Mouse (Mus musculus): ENCODE results near the gene Cacnb3.
"Not testable (repeated sequence)": the region's sequence is repeated elsewhere in the genome, so short reads cannot be mapped to it uniquely, and the experiment has no call there.

The Cacnb3 gene

DNA sequence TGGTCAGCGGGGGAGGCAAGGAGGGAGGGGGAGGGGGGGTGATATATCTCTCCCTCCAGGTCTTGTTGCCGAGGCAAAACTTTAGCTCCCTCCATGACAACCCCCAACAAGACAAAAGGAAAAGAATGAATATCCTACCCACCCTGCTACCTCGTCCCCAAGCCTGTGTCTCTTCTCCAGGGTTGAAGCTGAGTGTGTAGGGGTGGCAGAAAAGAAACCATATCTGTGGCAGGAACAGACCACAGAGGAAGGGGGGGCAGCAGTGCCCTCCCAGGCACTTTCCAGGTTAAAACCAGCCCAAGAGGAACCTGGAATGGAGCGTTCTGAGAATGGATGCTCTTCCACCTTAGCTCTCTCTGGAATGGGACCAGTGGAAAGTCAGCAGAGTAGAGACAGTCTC is at the start of gene Cacnb3:
Cacnb3 (plus strand) TSS at position 301 of the 400 bp plus-strand sequence.
- no peak for DNase-seq

DNA sequence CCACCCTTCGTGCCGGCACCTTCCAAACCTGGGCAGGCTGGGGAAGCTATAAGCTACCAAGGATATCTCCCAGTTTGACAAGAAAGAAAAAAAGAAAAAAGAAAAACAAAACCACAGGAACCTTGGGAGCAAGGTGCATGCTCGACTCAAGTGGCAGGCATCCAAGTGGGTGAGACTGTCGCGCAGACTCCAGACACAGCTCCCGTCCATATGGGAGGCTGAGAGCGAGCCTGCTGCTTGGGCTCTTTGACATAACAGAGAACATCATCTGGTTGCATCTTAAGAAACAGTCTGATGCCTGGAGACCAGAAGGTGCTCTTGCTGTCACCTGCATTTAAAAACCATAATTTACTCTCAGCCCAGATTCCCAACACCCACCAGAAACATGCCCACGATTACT is 48.2 kb upstream of the Cacnb3 start:
- DNase-seq: no peak

DNA sequence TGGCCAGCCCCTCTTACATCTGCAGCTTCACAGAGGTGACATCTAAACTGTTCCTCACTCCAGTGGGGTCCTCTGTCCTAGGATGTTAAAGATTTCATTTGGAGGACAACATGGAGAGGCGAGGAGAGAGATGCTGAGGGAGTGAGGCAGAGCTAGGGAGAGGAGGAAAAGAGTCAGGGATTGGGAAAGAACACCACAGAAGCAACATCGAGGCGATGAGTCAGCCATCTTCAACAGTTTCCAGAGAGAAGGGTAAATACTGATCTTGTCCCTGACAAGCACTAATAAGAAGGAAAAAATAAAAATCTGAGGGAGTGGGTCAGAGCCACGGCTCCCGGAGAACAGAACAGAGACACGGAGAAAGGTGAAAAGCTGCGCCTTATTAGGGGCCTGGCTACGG is 47.6 kb upstream of the Cacnb3 start:
- DNase-seq: no peak

DNA sequence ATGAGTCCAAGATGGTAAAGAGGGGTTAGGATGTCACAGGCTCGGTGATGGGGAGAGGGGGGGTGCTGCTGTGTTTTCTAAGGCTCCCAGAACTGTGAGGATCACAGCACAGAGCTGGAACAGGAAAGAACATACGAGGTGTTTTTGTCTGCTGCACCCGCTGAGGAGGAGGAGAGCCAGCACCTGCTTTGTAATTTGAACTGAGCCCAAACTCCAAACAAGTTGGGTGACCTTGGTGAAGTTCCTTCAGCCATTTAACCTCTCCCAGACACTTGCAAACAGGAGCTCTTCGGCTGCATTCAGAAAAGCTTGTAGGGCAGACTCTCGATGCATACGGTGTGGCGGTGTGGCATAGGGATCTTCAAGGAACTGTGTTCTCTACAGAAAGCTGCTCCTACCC is 45.2 kb upstream of the Cacnb3 start:
- DNase-seq: no peak

DNA sequence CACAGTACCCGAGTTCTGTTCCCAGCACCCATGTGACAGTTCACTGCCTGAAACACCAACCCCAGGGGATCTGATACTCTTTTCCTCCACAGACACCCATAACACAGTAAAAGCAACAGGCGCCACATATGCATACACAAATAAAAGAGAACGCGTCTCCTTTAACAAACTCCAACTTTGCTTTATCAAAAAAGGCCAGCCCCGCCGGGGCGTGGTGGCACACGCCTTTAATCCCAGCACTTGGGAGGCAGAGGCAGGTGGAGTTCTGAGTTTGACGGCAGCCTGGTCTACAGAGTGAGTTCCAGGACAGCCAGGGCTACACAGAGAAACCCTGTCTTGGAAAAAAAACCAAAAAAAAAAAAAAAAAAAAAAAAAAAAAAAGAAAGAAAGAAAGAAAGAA is 44.5 kb upstream of the Cacnb3 start:
- DNase-seq: not testable (repeated sequence)

DNA sequence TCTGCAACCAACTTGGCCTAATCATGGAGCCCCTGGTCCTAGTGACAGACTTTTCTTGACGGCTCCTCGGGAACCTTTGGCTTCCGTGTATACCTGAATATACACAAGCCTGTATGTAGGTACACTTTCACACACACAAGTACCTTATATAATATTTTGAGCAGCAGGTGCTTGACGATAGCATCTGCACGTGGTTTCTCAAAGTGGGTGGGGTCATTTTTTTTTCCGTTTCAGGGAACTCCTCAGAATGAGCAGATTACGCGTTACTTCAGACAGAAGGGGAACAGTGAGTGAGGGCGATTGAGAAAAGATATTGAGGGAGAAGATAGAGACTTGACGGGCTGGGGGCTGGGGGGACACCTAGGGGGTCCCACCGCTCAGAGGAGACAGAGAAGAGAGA is 42.9 kb upstream of the Cacnb3 start:
- no peak for DNase-seq

DNA sequence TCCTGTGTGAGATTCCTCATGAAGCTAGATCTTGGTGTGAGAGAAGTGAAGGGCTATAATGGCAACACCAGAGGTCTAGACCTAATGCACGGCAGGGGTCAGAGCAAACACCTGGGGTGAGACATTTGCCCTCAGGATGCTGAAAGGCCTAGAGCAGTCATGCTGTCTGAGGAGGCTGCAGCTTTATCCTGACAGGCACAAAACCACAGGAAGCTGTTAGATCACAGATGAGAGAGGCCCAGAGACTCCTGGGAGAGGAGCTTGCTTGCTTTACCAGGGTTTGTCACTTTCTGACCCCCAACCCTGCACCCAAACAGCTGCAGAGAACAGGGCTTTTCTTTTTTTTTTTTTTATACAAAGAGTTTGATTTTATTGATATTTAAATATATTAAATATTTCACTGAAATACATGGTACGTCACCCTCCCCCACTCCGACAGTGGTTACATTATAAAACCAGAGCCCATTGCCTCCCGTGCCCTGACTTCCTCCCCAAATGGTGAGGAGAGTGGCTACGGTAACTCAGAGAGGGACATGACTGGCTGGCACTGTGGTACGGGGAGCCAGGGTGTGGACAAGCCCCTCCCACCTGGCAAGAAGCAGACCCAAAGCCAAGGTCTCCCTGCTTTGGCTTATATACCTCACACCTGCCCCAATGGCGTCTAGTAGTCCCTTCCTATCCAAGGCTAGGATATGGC is 40.9 kb upstream of the Cacnb3 start:
- DNase-seq: no peak

DNA sequence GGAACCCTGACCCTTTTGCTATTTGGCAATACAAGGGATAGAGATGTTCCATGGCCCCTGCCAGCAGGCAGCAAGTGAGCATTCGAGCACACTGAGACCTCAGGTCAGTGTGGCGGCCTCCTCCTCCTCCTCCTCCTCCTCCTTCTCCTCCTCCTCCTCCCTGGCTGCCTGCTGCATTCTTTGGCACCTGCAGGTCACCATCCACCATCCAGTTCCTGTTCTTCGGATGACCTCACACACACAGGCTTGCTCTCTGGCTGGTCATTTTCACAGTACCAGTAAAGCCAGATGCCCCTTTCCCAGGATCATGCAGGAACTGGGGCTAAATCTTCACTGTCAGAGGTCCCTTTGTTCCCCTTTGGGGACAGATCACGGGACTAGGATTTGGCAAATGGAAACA is 39.2 kb upstream of the Cacnb3 start:
- no peak for DNase-seq

DNA sequence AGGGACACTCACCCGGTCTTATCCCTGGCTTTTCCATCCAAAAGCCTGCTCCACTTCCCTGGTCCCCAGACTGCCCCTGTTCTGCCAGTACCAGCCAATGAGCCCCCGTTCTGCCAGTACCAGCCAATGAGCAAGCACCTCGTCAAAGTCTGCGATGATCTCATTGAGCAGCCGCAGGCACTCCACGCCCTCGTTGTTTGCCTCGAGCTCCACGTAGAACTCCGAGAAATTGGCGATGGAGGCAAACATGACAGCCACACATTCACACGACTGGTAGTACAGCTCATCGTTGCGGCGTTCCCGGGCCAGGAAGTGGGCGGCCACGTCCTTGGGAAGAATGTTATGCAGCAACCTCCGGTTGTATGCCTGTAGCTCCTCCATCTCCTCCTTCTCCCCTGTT is 36.4 kb upstream of the Cacnb3 start:
- peak; percentile 70 for DNase-seq

DNA sequence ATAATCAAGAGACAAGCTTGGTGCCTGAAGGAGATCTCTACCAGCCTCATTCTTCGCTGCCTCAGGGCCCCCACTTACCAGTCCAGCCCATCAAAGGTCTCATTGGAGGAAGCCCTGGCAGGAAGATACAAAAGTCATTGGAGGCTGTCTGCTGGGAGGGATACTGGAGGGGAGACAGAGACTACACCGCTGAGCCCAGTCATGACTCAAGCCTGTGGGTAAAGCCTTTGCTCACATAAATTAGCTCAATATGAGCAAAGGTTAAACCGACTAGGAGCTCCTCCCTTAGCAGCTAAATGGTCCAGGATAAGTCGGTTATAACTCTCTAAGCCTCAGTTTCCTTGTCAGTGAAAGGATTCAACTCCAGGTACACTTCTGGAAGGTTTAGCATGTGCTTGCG is 35.6 kb upstream of the Cacnb3 start:
- DNase-seq: no peak

DNA sequence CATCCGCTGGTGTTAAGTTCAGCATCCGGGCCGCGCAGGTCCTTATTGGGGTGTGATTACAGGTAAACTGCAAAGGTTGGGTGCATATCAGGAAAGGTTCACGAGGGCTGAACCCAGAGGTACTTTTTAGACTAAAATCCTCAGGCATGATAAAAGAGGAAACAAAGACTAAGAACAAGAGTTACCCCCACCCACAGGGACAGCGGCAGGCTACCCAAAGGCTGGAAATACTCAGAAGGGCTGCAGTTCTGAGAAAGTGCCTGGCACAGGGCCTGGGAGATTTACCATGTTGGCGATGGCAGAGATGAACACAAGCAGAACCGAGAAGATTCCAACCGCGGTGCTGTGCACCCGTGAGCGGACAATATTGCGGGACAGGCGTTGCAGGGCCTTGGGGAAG is 34.0 kb upstream of the Cacnb3 start:
- no peak for DNase-seq

DNA sequence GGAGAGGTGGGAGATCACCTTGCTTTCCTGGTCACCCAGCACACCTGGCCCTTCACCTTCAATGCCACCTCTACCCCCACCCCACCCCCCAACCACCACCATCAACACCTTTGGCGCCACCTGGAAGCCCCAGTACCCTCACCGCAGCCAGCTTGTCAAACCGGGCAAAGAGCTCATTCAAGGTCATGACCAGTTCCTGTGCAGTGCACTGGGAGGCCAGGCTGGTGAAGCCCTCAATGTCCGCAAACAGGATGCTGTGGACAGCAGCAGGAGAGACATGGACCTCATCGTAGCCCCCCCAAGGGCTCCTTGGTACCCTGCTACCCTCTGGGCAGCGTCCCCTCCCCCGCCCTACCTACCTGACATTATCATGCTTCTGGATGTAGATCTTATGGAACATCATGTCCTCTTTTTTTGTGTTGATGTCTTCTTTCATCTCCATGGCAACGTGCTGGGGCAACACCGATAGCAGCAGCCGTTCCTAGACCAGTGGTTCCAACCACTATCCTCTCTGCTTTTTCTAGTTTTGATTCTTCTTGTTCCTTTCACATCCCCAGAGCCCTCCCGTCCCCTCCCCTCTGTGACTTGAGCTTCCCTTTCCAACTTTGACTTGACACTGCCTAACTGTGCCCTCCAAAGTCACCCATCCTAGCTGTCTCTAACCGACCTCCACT is 30.5 kb upstream of the Cacnb3 start:
- no peak for DNase-seq

DNA sequence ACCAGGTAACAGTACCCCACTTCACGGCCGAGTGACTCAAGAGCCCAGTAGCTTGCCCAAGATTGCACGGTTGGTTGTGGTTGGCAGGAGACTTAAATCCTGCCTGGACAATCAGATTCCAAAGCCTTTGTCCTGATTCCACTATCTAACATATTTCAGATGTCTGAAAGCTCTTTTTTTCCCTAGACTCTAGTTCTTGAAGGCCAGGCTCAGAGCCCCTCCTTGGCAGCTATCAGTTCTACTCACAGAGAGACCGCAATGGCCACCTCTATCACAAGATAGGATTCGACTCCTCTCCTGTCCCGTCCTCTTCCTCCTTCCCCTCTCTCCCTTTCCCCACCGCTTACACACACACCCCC is 28.8 kb upstream of the Cacnb3 start:
- no peak for DNase-seq

DNA sequence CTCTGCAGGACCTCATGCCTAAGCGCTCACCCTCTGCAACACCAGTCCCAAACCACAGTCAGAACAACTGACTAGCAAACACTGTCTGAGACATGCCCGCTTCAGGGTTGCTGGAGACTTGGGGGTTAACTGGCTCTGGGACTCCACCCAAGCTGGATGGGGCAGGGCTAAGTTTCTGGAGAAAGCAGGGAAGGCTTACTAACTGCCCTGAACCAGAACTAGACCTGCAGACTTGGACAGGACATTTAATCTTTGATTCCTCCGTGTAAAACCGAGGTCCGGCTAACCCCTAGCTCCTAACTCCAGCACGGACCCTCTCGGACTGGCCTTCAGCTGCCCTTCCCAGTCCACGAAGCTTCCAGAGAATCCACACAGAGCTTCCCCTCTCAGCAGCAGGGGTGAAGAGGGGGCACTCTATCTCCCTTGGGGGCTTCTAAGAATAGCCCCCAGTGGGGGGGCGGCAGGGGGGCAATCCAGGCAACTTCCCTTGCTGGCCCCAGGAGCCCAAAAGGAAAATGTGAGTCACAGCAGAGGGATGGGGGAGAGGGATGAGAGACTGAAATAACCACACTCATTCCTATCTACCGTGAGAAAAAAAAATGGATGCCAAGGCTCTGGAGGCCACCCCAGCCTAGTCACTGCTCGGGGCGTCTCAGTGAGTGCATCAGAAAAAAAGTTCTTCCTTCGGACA is 28.3 kb upstream of the Cacnb3 start:
- no peak for DNase-seq

DNA sequence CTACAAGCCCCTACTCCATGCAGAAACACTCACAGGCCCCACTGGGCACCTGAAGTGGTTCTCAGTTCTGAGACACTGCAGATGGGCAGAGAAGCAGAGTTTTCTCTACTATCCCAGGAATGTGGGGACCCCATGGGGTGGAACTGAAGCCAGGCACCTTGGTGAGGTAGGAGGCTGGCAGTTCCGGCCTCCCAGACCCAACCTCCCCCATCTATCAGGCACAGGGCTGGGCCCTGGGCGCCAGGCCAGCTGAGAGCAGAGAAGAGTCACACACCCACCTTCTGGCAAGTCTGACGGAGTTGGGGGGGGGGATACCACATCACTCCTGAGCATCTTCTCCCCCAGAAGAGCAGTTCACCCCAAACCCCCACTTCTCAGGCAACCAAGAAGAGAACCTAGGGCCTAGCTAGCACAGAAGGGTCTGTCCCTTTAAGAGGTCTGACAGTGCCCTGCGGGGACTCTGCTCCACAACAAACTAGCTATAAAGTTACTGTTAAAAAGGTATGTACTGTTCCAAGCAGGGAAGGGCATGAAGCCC is 27.6 kb upstream of the Cacnb3 start:
- DNase-seq: no peak

DNA sequence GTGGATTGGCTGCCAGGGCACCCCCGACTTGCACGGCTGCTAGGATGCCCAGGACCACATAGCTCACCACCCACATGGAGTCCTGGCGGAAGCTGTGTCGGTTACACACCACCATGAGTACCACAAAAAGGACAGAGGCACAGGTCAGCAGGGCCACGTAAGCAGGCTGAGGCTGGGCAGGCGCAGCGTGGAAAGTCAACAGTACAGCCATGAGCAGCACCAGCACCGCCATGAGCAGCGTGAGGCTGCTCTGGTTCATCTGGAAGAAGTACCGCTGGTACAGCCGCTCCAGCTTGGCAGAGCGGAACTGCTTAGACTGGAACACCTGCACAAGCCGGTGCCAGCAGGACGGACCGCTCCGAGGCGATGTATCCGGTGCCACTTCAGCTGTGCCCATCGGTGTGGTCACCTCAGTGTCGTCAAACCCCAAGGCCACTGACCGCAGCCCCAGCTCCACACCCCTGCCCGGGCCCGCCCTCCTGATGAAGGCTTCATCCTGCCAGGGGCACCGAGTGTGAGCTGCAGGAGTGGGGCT is 26.5 kb upstream of the Cacnb3 start:
- DNase-seq: no peak

DNA sequence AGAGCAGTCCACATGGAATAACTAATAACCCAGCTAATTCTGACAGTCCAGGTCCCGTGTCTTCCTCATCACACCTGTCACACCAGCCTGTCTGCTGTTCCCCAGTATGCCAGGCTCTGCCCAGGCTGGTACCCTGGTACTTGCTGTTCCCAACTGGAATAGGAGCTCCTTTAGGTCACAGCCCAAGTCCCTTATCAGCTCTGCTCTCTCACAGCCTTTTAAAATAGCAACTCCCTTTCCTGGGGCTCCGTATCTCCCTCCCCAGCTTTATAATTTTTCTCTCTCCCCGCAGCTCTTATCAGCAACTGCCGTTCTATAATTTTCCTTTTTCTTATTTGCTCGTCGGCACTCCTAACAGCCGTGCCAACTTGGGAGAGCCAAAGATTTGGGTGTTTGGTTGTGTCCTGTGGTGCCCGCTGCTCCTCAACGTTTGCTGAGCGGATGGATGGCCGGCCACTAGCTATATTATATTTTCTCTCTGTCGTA is 24.5 kb upstream of the Cacnb3 start:
- no peak for DNase-seq

DNA sequence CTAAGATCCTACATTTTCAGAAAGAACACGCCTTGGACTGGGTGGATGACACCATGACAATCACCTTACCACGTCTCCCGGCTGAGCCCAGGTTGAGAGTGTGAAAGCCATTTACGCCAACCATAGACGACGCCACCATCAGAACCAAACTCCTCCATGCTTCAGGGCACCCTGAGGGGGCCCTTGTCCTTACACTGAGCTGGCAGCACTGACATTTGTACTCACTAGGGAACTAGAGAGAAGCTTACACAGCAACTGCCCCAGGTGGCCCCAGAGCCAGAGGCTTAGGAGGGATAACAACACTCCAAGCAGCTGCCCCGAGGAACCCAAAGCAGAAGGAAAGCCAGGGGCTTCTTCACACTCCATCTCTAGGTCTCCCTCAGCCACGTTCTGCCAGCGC is 23.9 kb upstream of the Cacnb3 start:
- DNase-seq: no peak

DNA sequence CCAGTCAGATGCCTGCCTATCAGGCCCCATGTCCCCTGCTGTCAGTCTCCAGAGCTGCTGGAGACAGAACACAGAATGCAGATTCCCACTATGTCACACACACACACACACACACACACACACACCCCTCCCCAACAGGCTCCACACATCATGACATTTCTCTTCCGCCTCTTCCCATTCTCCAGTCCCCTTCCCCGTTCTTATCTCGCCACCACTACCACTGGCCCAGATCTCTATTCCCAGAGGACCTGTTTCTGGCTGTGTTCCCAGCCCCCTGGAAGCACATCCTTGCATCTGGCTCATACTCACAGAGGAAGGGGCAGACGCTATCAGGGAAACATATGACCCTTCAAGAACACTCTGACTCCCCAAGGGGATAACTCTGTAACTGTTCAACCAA is 23.1 kb upstream of the Cacnb3 start:
- DNase-seq: no peak

DNA sequence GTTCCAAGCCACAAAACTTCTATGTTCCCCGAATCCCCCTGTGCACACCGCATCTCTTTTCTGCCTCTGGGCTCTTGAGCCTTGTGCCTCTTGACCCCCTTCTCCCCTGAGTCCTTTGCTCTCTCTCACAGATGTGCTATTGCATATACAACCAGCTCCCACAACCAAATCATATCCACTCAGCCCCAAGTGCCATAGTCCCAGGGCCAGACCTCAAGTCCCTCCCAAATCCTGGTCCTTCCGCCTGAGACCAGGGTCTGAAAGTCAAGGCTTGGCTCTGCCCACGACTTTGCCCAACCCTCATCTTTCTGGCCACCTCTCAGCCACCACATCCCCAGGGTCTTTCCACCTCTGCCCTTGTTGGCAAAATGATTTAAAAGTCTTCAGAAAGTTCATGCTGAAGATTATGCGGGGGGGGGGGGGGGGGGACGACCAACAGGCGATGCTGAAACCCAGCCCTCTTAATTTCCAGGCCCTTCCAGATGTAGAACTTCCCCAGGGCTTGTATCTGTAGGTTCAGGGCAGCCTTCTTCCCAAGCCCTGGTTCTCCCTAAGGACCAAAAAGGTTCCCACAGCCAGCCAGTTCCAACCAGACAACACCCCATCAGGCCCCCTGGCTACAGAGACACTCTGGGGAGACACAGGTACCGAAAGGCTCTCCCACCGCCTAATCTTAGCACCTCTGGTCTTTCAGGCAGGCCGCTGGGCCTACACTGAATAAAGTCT is 22.4 kb upstream of the Cacnb3 start:
- no peak for DNase-seq

DNA sequence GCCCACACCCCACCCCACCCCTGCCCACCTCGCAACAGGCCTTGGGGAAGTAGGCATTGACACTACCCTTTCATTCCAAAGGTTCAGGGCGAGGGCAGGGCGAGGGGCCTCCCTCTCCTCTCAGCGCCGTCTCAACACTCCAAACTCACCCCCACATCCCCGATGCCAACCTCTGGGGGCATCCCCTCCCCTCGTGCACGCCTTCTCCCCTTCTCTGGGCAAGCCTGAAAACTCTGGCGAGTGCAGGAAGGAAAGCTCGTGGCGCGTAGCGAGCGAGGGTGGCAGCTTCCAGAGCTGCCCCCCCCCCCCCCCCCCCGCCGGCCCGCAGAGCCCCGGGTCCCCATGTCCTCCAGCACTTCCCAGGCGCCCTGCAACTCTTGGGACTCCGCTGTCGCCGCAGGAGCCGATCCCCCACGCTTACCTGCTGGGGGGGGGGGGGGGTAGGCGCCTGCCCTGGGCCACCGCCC is 21.8 kb upstream of the Cacnb3 start:
- DNase-seq: no peak

DNA sequence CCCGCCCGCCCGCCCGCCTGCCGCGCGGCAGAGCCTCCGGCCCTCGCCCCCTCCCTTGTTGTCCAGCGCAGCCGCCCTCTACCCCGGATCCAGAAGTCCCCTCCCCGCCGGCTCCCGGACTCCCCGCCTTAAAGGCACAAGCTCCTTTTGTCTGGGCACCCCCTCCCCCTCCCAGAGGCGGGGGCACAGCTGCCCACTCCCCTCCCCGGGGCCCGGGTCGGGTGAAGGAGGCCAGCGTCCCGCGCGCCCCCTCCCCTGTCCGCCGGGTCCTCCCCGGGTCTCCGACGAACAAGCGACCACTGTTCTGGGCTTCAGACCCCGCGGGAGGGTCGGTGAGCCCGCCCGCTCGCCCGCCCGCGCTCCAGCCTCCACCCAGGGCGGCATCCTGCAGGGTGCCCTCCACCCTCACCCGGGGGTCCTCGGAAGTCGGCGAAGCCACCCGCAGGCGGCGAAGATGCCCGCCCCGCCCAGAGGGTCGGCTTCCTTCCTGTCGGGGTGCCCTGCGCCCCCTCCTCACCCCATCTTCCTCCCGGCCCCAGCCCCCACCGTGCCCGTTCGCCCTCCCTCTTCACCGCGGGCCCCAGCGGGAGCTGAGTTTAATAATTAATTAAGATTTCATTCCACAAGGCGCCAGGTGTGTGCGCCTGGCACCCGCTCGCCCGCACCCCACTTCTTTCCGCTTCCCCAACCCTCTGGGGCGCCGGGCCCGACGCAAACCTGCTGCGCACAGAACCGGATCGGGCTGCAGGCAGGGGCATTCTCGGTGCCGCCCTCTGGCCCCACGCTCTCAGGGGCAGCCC is 21.1 kb upstream of the Cacnb3 start, which contains the start of gene Adcy6:
Adcy6 (minus strand) TSS at position 746 of the 800 bp plus-strand sequence.
- peak; percentile 68 for DNase-seq
